Mouse (Mus musculus) left cerebral cortex, postnatal 36 days (tissue): ENCODE data around the gene Gm20906. TPM values are rescaled to one million over a fixed set of nuclear protein-coding genes. Genes with fewer than 3 reads are reported as not detected.
"Not testable (repeated sequence)": the region's sequence is repeated elsewhere in the genome, so short reads cannot be mapped to it uniquely, and the experiment has no call there.

Experiments used
- DNase-seq, 2 experiments: peaks; one replicate each; pipeline ENCODE4 v3.0.0; 2021 to 2022; ENCODE audit warnings: low spot score in 2 of 2, mixed read lengths in 1 of 2
- intact Hi-C: fragments of 180-260 bp; cut with DNase I; formaldehyde crosslinking; loops from one replicate; pipeline ENCODE4 v1.15.1; 2025
- total RNA-seq, 2 experiments: library from RNA; stranded (reverse); gene quantifications; 2 replicates each; pipeline ENCODE4 v1.2.3; 2021

The Gm20906 gene
- total RNA-seq = not detected

DNA sequence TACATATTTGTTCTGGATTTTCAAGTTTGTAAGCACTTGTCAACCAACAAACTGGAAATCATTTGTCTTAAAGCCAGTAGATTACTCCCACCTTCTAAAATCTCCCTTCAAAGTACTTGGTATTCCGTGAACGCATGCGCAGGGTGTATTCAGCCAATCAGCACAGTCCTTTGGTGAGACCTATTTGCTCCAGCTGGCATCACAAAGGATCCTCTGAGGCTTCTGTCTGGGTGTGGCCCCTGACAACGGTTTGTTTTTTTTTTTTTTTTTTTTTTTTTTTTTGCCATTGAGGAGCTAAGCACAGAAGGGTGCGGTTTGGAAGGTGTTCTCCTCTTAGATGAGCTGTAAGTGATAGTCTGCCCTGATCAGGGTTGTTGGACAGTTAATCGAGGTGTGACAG is at the start of gene Gm20906:
Gm20906 (plus strand) TSS at position 301 of the 400 bp plus-strand sequence.
- DNase-seq, intact Hi-C loops: not testable (repeated sequence)
